Mouse (Mus musculus) c-Kit-positive CD71-positive TER-119-negative erythroid progenitor cells, embryonic 14.5 days (primary cell): Measurements from ENCODE around the gene Klre1.
"Not testable (repeated sequence)": the region's sequence is repeated elsewhere in the genome, so short reads cannot be mapped to it uniquely, and the experiment has no call there.

Experiments
- DNase-seq: peaks from one replicate; pipeline ENCODE4 v3.0.0-alpha.2; 2013; ENCODE audit warnings: low read depth

Gene Klre1

GRCm38 (mm10) chr6:129583014-129583413 is 5.3 kb downstream of the Klre1 start:
- no peak for DNase-seq

GRCm38 (mm10) chr6:129591508-129591907 is 13.8 kb downstream of the Klre1 start, which contains the start of gene Klrd1:
Gene Klrd1 (plus strand): TSS chr6:129591782.
- no peak for DNase-seq

GRCm38 (mm10) chr6:129608372-129608771 is 30.7 kb downstream of the Klre1 start:
- no peak for DNase-seq

- no peak for DNase-seq
Measured at GRCm38 (mm10) chr6:129623735-129624134, 46.0 kb downstream of the Klre1 start, which contains the start of gene Klrk1. Gene Klrk1 (minus strand): TSS chr6:129623864.

- not testable (repeated sequence) for DNase-seq
Measured at GRCm38 (mm10) chr6:129631046-129631445, 53.3 kb downstream of the Klre1 start.
